Mouse (Mus musculus): ENCODE data around the gene Rbpj.

The Rbpj gene

DNA sequence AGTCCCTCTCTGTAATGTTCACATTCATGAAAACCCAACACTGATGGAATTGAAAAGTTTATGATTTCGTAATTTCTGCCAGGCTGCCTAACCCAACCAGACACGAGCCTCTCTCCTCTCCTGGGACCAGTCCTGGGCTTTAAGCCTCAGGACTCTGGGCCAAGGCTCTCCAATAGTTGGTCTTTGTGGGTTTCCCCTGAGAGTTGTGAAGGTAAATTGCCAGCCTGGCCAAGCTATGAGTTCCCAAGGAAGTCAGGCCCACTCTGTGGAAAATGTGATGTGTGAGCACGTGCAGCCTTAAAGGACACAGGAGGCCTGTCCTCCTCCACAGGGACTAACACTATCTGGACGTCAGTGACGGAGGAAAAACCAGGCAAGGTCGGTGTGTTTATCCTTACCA lies 85.4 kb downstream of the Rbpj start:
- in situ Hi-C loops (cut with MseI, MboI): no loop called here

DNA sequence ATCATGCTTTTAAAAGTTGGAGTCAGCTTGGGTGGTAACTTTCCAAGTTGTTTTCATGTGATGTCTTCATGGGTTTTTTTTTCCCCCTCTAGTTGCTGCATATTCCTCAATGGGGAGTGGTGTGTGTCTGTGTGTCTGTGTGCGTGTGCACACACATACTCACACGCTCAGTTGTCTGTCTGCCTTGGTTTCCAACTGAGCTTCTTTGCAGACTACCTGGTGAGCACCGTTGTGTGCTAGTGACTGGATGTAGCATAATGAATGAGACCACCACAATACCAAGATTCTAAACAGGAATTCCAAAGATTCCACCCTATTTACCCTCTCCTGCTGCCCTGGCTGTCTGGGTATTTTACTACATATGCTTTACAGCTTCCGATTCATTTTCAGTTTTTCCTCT lies 86.0 kb downstream of the Rbpj start:
- in situ Hi-C loops (cut with MseI, MboI): no loop called here

DNA sequence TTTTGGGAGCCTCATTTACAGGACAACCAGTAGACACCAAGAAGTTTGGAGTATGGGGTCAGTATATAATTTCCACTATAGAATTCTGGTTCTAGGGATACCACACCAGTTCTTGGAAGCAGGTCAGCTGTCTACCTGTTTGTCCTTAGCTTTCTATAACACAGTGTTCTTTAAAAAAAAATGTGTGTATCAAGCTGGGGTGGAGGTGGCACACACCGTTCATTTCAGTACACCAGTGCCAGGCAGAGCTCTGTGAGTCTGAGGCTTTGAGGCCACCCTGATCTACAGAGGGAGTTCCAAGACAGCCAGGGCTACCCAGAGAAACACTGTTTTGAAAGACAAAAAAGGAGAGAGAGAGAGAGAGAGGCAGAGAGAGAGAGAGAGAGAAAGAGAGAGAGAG lies 87.3 kb downstream of the Rbpj start:
- in situ Hi-C loops (cut with MseI, MboI): no loop called here

DNA sequence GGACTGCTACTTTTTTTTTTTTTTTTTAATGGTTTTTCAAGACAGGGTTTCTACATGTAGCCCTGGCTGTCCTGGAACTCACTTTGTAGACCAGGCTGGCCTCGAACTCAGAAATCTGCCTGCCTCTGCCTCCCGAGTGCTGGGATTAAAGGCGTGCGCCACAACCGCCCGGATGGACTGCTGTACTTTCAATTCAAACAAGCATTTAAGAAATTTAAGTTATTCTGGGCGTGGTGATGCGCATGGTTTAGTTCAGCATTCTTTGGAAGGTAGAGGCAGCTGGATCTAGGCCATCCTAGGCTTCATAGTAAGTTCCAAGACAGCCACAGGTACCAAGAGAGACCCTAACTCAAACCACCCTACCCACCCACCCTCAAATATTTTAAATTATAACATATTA lies 88.2 kb downstream of the Rbpj start:
- in situ Hi-C loops (cut with MseI, MboI): no loop called here

DNA sequence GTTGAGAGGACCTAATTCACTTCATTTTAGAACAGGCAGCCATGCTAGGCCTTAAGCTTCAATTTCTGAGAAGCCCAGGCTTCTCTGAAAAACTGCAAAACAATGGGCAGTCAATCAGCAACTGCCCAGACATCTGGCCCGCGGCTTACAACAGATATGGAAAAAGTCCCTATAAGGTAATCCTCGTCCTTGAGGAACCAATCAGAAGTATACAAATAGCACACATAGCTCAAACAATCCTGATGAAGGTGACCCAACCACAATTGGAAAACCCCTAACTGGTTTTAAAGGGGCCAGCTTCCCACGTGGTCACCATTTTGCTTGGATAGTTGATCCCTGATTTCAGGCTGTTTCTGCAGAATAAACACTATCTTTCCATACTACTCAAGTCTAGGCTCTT lies 89.0 kb downstream of the Rbpj start:
- in situ Hi-C loops (cut with MseI, MboI): no loop called here

DNA sequence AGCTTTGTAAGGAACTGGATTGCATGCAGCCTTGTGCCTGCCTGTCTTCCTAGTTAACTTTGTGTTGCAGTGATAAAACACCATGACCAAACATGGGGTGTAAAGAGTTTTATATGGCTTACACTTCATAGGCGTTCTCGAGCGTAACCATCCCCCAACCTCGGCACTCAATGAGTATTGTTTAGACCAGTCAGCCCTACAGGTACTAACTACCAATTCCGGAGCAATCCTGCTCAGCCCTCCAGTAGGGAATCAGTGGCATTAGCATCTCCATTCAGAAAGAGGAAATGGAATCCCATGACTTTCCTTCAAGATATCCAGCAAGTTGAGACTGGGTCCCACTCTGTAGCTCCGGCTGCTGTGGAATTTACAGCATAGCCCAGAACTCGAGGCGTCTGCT lies 89.5 kb downstream of the Rbpj start:
- in situ Hi-C loops (cut with MseI, MboI): no loop called here

- in situ Hi-C loops (cut with MseI, MboI): no loop called here
These were observed 90.0 kb downstream of the Rbpj start for GRCm38 (mm10) chr5:53555929-53556328.

DNA sequence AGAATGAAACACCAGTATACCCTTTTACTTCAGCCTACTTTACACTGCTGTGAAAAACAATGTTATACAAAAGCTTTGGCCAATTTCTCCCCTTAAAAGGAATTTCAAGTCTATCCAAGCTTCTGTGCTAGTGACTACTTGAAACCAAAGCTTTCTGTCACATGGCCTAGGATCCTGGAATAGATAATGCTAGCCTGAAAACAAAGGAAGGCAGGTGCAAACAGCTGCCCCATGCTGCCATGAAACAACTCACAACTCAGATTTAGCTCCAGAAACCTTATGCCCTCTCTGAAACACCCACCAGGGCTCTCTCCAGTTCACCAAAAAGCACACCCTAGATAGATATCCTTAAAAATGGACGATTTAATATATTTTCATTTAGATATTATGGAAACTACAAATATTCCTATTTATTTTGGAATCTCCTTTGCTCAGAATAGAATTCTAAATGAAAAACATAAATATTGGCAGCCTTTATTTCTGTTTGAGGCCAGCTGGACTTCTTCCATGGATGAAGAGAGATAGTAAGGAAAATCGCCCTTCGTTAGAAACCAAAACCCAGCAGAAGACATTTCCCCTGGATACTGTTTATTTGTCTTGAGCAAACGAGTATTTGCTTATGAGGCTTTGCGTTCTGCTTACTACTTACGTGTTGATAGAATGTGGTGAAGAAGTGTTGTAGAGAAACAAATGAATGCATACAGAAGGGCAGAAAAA lies 91.8 kb downstream of the Rbpj start:
- in situ Hi-C loops (cut with MseI, MboI): no loop called here

GRCm38 (mm10) chr5:53561160-53561559 lies 95.2 kb downstream of the Rbpj start:
- in situ Hi-C loops (cut with MseI, MboI): no loop called here

DNA sequence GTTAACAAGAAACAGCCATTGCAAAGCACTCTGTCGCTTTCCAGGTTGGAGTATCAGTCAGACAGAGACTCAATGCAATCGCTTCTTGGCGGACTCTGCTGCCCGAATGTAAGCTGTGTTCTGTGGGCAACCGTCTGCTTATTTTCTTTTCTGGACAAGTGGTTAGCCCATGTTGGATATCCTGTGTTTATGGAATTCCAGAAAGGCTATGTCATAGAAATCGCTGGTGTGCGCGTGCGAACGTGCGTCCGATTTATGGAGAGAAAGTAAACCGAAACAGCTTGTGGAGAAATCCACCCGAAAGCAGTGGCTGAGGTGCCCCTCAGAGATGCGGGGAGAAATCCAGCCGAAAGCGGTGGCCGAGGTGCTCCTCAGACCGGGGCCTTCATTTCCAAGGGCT lies 98.4 kb downstream of the Rbpj start:
- in situ Hi-C loops (cut with MseI, MboI): no loop called here

DNA sequence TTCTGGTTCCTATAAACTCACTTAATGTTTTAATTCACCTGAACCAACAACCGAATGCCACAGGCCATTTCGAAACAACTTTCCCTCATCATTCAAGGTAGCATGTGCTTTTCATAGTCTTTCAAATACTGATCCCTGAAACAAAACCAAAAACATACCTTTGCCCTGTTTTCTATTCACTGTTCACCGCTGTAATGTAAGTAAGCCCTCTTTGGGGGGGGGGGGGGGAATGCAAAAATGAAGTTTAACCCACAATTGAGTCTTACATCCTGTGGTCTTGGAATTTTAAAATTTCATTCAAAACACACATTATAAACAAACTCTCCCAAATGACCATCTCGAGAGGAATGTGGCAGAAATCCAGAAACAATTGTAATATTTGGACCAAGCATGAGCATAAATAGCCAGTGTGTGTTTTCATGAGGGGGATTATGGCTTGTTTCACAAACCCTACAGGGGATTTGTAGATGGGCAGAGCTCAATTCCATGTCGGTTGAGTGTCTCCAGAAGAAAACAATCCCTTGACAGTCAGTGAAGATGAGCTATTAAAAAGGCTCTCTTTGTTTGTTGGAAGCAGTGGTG lies 99.4 kb downstream of the Rbpj start:
- in situ Hi-C loops (cut with MseI, MboI): no loop called here

GRCm38 (mm10) chr5:53566485-53567083 lies 100.6 kb downstream of the Rbpj start:
- in situ Hi-C loops (cut with MseI, MboI): no loop called here

DNA sequence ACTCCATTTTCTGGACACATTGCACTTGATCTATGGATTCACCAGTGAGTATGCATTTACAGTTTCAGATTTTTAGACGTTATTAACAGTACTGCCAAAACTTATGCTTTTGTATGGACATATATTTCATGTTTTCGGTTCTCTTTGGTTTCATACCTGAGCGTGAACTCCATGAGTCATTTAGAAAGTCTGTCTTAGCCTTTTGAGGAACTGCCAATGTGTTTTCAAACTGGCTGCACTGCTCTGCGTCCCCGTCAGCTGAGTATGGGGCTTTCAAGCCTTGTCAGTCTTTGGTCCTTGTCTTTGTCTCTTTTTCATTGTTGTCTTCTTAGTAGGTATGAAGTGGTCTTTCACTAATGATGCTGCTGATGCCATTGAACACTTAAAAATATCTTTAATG lies 106.5 kb downstream of the Rbpj start:
- in situ Hi-C loops (cut with MseI, MboI): no loop called here

- in situ Hi-C loops (cut with MseI, MboI): no loop called here
These were observed 109.0 kb downstream of the Rbpj start for GRCm38 (mm10) chr5:53574883-53575442.

- in situ Hi-C loops (cut with MseI, MboI): no loop called here
These were observed 111.4 kb downstream of the Rbpj start for GRCm38 (mm10) chr5:53577272-53577889.

- in situ Hi-C loops (cut with MseI, MboI): no loop called here
These were observed 118.3 kb downstream of the Rbpj start for GRCm38 (mm10) chr5:53584069-53584767.

DNA sequence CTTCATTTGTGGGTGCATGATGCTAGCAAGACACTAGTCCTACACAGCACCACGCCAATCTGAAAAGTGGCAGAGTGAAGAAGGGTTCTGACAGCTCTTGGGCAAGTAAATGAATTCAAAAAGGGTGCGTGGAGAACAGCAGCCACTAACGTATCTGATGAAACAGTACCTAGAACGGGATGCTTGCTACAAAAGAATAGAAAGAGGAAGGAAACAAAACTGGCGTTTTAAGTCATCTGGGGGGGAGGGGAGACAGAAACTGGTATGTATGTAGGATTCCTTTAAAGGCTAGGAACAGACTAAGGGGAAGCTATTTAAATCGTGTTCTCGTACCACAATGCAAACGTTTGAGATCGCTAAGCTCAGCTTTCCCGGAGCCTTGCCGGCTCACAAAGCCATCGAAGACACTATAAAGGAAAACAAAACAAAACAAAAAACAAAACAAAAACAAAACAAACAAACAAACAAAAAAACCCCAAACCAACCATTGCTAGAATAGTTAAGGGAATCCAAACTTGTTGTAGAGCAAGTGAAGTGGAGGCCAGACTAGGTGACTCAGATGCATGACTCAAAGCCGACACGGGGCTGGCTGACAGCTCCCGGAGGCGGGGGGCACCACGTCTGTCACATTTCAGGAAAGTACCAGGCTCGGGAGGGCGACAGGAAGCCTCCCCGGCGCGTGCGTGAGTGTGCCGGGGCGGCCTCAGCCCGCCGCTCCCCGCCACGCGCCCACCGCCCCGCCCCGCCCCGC lies 122.6 kb downstream of the Rbpj start:
- in situ Hi-C loops (cut with MseI, MboI): no loop called here

- in situ Hi-C loops (cut with MseI, MboI): no loop called here
These were observed 123.4 kb downstream of the Rbpj start for GRCm38 (mm10) chr5:53589172-53589960.

GRCm38 (mm10) chr5:53590179-53590765 lies 124.3 kb downstream of the Rbpj start:
- in situ Hi-C loops (cut with MseI, MboI): loop anchor here in 1 of 2 experiments (5.0 kb wide), 1 partner anchor 233 kb away; no protein-coding TSS in a partner anchor
